Mouse (Mus musculus) liver, postnatal 0 days (tissue): ENCODE measurements around the gene Cdh12. TPM values are rescaled to one million over a fixed set of nuclear protein-coding genes. Genes with fewer than 3 reads are reported as not detected.

ENCODE experiments used
- ATAC-seq: fragments of 200-750 bp; cut with Nextera tagmentation; 2 replicates; pipeline ENCODE4 v1.8.0; 2017; ENCODE audit warnings: mild to moderate bottlenecking, moderate library complexity
- DNase-seq: peaks from one replicate; pipeline ENCODE4 v3.0.0-alpha.2; 2016
- H3K27ac ChIP-seq: fragments of 300-500 bp; sonication (generic); 2 replicates; pipeline ENCODE4 v1.5.1; 2014; ENCODE audit warnings: antibody characterized with exemption, moderate library complexity, mild to moderate bottlenecking, low read depth
- H3K27me3 ChIP-seq: fragments of 300-500 bp; sonication (generic); 2 replicates; pipeline ENCODE4 v1.6.1; 2014; ENCODE audit warnings: low read length, control low read depth, mixed read lengths; ENCODE audit not compliant: insufficient read depth
- H3K36me3 ChIP-seq: fragments of 300-500 bp; sonication (generic); replicated peaks from 2 replicates; pipeline ENCODE4 v1.6.1; 2014; ENCODE audit warnings: mild to moderate bottlenecking, control low read depth, low read length, moderate library complexity, mixed read lengths; ENCODE audit not compliant: insufficient read depth
- H3K4me1 ChIP-seq: fragments of 300-500 bp; sonication (generic); 2 replicates; pipeline ENCODE4 v1.6.1; 2014; ENCODE audit warnings: antibody characterized with exemption, mild to moderate bottlenecking, control low read depth; ENCODE audit not compliant: insufficient read depth
- H3K4me2 ChIP-seq: fragments of 300-500 bp; sonication (generic); 2 replicates; pipeline ENCODE4 v1.6.1; 2014; ENCODE audit warnings: low read depth, mild to moderate bottlenecking, low read length, moderate library complexity, mixed read lengths
- H3K4me3 ChIP-seq: fragments of 300-500 bp; sonication (generic); 2 replicates; pipeline ENCODE4 v1.5.1; 2014; ENCODE audit warnings: low read depth, low read length
- H3K9ac ChIP-seq: fragments of 300-500 bp; sonication (generic); replicated peaks from 2 replicates; pipeline ENCODE4 v1.6.1; 2014; ENCODE audit warnings: mild to moderate bottlenecking, moderate library complexity
- H3K9me3 ChIP-seq: fragments of 300-500 bp; sonication (generic); 2 replicates; pipeline ENCODE4 v1.6.1; 2016; ENCODE audit warnings: mild to moderate bottlenecking, control low read depth, low read length, mixed read lengths
- CTCF ChIP-seq: sonication (generic); IDR thresholded peaks from 2 replicates; pipeline ENCODE4 v1.5.1; 2016; ENCODE audit warnings: antibody characterized with exemption, low read depth
- EP300 ChIP-seq: IDR thresholded peaks from 2 replicates; pipeline ENCODE4 v1.6.1; 2016; ENCODE audit warnings: antibody characterized with exemption, low read depth, mild to moderate bottlenecking
- WGBS: fragments of 180-500 bp; shearing (Covaris S2); extraction: QIAGEN DNeasy Blood & Tissue Kit; methylation state at CpG from one replicate; pipeline ENCODE4 v1.1.7; 2014; ENCODE audit not compliant: insufficient replicate concordance; 5-methylcytosine and 5-hydroxymethylcytosine counted together
- polyA plus RNA-seq: library from polyadenylated mRNA; unstranded; fragments of >200 nt; fragmentation: Nextera tagmentation; extraction: Ambion mirVana; gene quantifications from 2 replicates; pipeline ENCODE4 v1.2.1, GENCODE M21; 2015

Cdh12 gene
- polyA plus RNA-seq, 1 experiment from 2014 or later: not detected

- no peak overlapping the region for H3K27ac ChIP-seq
- no peak for ATAC-seq
- TF ChIP-seq CTCF: peak; percentile 55
- TF ChIP-seq EP300: no peak
- no peak overlapping the region for H3K4me2 ChIP-seq
- no peaks in the 10 kb centered on the region for H3K4me1 ChIP-seq
- 62% methylated on average over 2 of the region's 2 CpGs for WGBS
- H3K27me3 ChIP-seq: no peaks in the 10 kb centered on the region
- no peak overlapping the region for H3K4me3 ChIP-seq
- no peak for DNase-seq
- H3K36me3 ChIP-seq: no peaks in the 10 kb centered on the region
- no peaks in the 10 kb centered on the region for H3K9me3 ChIP-seq
- H3K9ac ChIP-seq: no peak overlapping the region
Measured at GRCm38 (mm10) chr15:21407324-21408044, 958.4 kb downstream of the Cdh12 start.

GRCm38 (mm10) chr15:21437347-21437746, 988.3 kb downstream of the Cdh12 start:
- no peak overlapping the region for H3K27ac ChIP-seq
- H3K27me3 ChIP-seq: no peaks in the 10 kb centered on the region
- H3K9ac ChIP-seq: no peak overlapping the region
- 63% methylated on average over 4 of the region's 4 CpGs for WGBS
- DNase-seq (no peak), ATAC-seq (no peak)
- H3K4me2 ChIP-seq: no peak overlapping the region
- H3K4me3 ChIP-seq: no peak overlapping the region
- no peaks in the 10 kb centered on the region for H3K36me3 ChIP-seq
- no peaks in the 10 kb centered on the region for H3K9me3 ChIP-seq
- TF ChIP-seq EP300 (no peak), CTCF (no peak)
- H3K4me1 ChIP-seq: no peaks in the 10 kb centered on the region

- ATAC-seq (no peak), DNase-seq (no peak)
- H3K4me3 ChIP-seq: no peak overlapping the region
- H3K27ac ChIP-seq: no peak overlapping the region
- H3K36me3 ChIP-seq: no peaks in the 10 kb centered on the region
- H3K4me2 ChIP-seq: no peak overlapping the region
- no peaks in the 10 kb centered on the region for H3K4me1 ChIP-seq
- H3K9ac ChIP-seq: no peak overlapping the region
- TF ChIP-seq CTCF (no peak), EP300 (no peak)
- no peaks in the 10 kb centered on the region for H3K27me3 ChIP-seq
- no peaks in the 10 kb centered on the region for H3K9me3 ChIP-seq
Measured at GRCm38 (mm10) chr15:21437924-21438323, 988.9 kb downstream of the Cdh12 start.

- H3K4me2 ChIP-seq: no peak overlapping the region
- DNase-seq (no peak), ATAC-seq (no peak)
- H3K27ac ChIP-seq: no peak overlapping the region
- WGBS: 68% methylated on average over 2 of the region's 2 CpGs
- no peak overlapping the region for H3K9ac ChIP-seq
- no peaks in the 10 kb centered on the region for H3K4me1 ChIP-seq
- no peaks in the 10 kb centered on the region for H3K27me3 ChIP-seq
- H3K4me3 ChIP-seq: no peak overlapping the region
- H3K36me3 ChIP-seq: no peaks in the 10 kb centered on the region
- TF ChIP-seq CTCF (no peak), EP300 (no peak)
- no peaks in the 10 kb centered on the region for H3K9me3 ChIP-seq
Measured at GRCm38 (mm10) chr15:21458098-21458497, 1009.0 kb downstream of the Cdh12 start.

- Histone ChIP-seq H3K9me3 (no peaks in the 10 kb centered on the region), H3K36me3 (no peaks in the 10 kb centered on the region), H3K4me1 (no peaks in the 10 kb centered on the region), H3K4me2 (no peak overlapping the region), H3K9ac (no peak overlapping the region), H3K27me3 (no peaks in the 10 kb centered on the region), H3K27ac (no peak overlapping the region), H3K4me3 (no peak overlapping the region)
- ATAC-seq (no peak), DNase-seq (no peak)
- TF ChIP-seq EP300 (no peak), CTCF (no peak)
Measured at GRCm38 (mm10) chr15:21519355-21519869, 1070.3 kb downstream of the Cdh12 start.

- Histone ChIP-seq H3K4me3 (no peak overlapping the region), H3K9ac (no peak overlapping the region), H3K36me3 (no peaks in the 10 kb centered on the region), H3K9me3 (no peaks in the 10 kb centered on the region), H3K4me2 (no peak overlapping the region), H3K4me1 (no peaks in the 10 kb centered on the region), H3K27ac (no peak overlapping the region), H3K27me3 (no peaks in the 10 kb centered on the region)
- WGBS: 53% methylated on average over 4 of the region's 4 CpGs
- DNase-seq (no peak), ATAC-seq (no peak)
- TF ChIP-seq CTCF: no peak
- no peak for TF ChIP-seq EP300
Measured at GRCm38 (mm10) chr15:21530804-21531203, 1081.7 kb downstream of the Cdh12 start.
